Mouse (Mus musculus): ENCODE measurements at regions not wholly inside any gene's neighbourhood (a gene's known extent, or its start where the extent isn't known, plus 50 kb on each side); places are given as distances from the start of the nearest gene placed in this dataset.

DNA sequence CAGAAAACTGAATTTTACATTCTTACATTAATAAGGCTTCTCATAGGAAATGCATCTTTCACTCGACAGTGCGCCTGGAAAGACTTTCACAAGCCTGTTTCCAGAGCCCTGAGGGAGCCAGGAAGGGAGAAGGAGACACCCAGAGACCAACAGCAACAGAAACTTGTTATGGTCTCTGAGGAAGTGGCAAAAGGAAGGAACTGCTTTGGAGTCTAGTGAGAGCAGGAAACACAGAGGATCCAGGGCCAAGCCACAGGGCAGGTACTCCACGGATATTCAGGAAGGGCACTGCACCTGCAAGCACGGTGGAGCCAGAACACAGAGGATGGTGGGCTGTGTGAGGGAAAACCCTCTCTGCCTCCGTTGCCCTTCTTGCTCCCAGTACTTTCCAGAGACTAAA lies 554.8 kb downstream of the Ptprc start:
- no peaks in the 10 kb centered on the region for H3K4me1 ChIP-seq (replicated peaks; ENCODE audit: control insufficient read depth, insufficient read depth, low read length)
- 79% methylated on average over 5 of the region's 5 CpGs for WGBS
- no peak overlapping the region for H3K4me2 ChIP-seq (ENCODE audit: low read length)
- H3K27ac ChIP-seq (ENCODE audit: low read depth) = no peak overlapping the region
- H3K9me3 ChIP-seq (ENCODE audit: control insufficient read depth, low read length) = no peaks in the 10 kb centered on the region
- H3K9ac ChIP-seq (ENCODE audit: low read length) = no peak overlapping the region
- DNase-seq (ENCODE audit: low spot score) (no peak), ATAC-seq (replicated peaks; ENCODE audit: low FRiP score, low TSS enrichment, low read depth) (no peak)
- no peaks in the 10 kb centered on the region for H3K36me3 ChIP-seq (ENCODE audit: control insufficient read depth, insufficient read depth, low read length)
- H3K4me3 ChIP-seq (ENCODE audit: low read depth, low read length) = no peak overlapping the region
- no peaks in the 10 kb centered on the region for H3K27me3 ChIP-seq (replicated peaks; ENCODE audit: control insufficient read depth, insufficient read depth, low read length)

DNA sequence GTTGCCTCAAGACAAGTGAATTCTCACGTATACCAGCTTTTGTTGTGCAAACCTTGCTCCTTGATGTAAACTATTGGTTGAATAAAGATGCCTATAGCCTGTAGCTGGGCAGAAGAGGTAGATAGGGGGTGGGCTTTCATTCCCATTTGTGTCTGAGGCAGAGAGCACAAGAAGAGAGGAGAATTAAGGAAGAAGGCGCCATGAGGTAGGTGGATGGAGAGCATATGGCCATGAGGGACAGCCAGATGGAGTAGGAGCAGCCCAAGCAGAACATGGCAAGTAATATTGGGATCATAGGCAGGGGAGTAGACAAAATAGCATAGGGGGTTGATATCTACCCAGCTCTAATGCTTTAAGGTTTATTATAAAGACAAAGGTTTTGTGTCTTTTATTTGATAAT lies 557.3 kb downstream of the Ptprc start:
- H3K27ac ChIP-seq (ENCODE audit: low read depth) = no peak overlapping the region
- DNase-seq (ENCODE audit: low spot score) = no peak
- H3K4me3 ChIP-seq (ENCODE audit: low read depth, low read length) = no peak overlapping the region
- no peaks in the 10 kb centered on the region for H3K9me3 ChIP-seq (ENCODE audit: control insufficient read depth, low read length)
- H3K4me1 ChIP-seq (replicated peaks; ENCODE audit: control insufficient read depth, insufficient read depth, low read length) = no peaks in the 10 kb centered on the region
- no peak overlapping the region for H3K4me2 ChIP-seq (ENCODE audit: low read length)
- H3K9ac ChIP-seq (ENCODE audit: low read length) = no peak overlapping the region
- ATAC-seq (replicated peaks; ENCODE audit: low FRiP score, low TSS enrichment, low read depth) = no peak
- H3K36me3 ChIP-seq (ENCODE audit: control insufficient read depth, insufficient read depth, low read length) = no peaks in the 10 kb centered on the region
- no peaks in the 10 kb centered on the region for H3K27me3 ChIP-seq (replicated peaks; ENCODE audit: control insufficient read depth, insufficient read depth, low read length)
- WGBS = 92% methylated on average over 2 of the region's 2 CpGs

DNA sequence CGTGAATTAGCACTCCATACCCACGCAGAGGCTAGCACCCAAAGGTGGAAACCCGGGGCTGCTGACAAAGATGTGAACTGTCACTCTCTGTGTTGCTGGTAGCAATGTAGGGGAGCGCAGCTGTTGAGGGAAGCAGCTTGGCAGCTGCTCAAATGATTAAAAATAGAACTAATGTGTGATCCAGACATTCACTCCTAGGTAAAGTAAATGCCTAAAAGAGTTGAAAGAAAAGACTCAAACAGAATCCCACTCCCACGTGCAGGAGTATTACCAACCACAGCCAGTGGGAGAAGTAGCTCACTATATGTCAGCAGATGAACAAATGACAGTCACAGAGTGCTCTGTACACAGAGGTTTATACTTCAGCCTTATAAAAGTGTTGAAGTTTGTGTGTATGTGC lies 558.0 kb downstream of the Ptprc start:
- Histone ChIP-seq H3K9ac (ENCODE audit: low read length) (no peak overlapping the region), H3K4me2 (ENCODE audit: low read length) (no peak overlapping the region), H3K4me3 (ENCODE audit: low read depth, low read length) (no peak overlapping the region), H3K4me1 (replicated peaks; ENCODE audit: control insufficient read depth, insufficient read depth, low read length) (no peaks in the 10 kb centered on the region), H3K36me3 (ENCODE audit: control insufficient read depth, insufficient read depth, low read length) (no peaks in the 10 kb centered on the region), H3K27ac (ENCODE audit: low read depth) (no peak overlapping the region), H3K9me3 (ENCODE audit: control insufficient read depth, low read length) (no peaks in the 10 kb centered on the region), H3K27me3 (replicated peaks; ENCODE audit: control insufficient read depth, insufficient read depth, low read length) (no peaks in the 10 kb centered on the region)
- 71% methylated on average over 5 of the region's 5 CpGs for WGBS
- DNase-seq (ENCODE audit: low spot score) (no peak), ATAC-seq (replicated peaks; ENCODE audit: low FRiP score, low TSS enrichment, low read depth) (no peak)

DNA sequence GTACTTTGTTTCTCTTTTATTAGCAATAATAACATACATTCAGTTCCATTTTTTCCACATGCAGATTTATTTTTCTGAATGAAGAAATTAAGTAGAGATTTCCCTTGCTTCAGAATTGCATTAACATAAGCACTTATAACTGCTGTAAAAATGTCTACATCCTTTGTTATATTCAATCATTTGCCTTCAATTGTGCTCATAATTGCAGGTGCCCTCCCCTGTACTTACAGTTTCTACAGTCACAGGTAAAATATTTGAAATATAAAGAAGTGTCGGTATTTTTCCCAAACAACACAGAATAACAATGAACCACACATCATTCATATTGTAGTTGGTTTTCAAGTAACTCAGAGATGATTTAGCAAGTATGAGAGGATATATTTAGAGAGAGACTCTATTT lies 568.8 kb downstream of the Ptprc start:
- Histone ChIP-seq H3K9me3 (ENCODE audit: control insufficient read depth, low read length) (no peaks in the 10 kb centered on the region), H3K4me3 (ENCODE audit: low read depth, low read length) (no peak overlapping the region), H3K27me3 (replicated peaks; ENCODE audit: control insufficient read depth, insufficient read depth, low read length) (no peaks in the 10 kb centered on the region), H3K4me1 (replicated peaks; ENCODE audit: control insufficient read depth, insufficient read depth, low read length) (no peaks in the 10 kb centered on the region), H3K9ac (ENCODE audit: low read length) (no peak overlapping the region), H3K36me3 (ENCODE audit: control insufficient read depth, insufficient read depth, low read length) (no peaks in the 10 kb centered on the region), H3K4me2 (ENCODE audit: low read length) (no peak overlapping the region), H3K27ac (ENCODE audit: low read depth) (no peak overlapping the region)
- 82% methylated on average over 1 of the region's 1 CpGs for WGBS
- ATAC-seq (replicated peaks; ENCODE audit: low FRiP score, low TSS enrichment, low read depth) (no peak), DNase-seq (ENCODE audit: low spot score) (no peak)

DNA sequence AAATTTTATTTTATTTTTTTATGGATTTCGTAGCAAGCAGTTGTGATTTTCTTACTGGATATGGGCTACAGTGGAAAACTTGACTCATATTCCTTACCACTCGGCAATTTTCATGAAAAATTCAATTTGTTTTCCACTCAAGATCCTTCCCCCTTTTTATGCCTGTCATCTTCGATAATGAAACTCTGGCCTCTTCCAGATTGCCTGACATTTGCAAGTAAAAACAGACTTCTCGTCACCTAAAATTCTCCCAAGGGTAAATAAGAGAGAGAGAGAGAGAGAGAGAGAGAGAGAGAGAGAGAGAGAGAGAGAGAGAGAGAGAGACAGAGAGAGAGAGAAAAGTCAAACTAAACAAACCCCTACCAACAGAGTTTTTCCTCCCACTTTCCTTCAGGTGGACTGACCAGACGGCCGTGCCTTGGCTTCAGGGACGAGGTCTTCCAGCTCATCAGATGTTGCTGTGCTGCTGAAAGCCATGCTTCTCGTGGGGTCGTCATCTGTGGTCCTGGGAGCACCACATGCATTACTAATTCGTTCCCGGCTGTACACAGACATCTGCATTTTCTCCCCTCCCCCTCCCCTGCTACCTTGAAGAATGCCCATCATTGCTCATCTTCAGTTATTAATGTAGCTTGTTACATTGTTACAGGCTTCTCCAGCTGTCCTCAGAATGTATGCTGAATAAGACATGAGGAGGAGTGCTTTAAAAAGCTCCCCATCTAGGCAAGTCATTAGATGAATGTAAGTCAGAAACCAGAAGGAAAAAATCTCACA lies 569.4 kb downstream of the Ptprc start:
- Histone ChIP-seq H3K9ac (ENCODE audit: low read length) (no peak overlapping the region), H3K9me3 (ENCODE audit: control insufficient read depth, low read length) (no peaks in the 10 kb centered on the region), H3K27me3 (replicated peaks; ENCODE audit: control insufficient read depth, insufficient read depth, low read length) (no peaks in the 10 kb centered on the region), H3K4me3 (ENCODE audit: low read depth, low read length) (no peak overlapping the region), H3K4me2 (ENCODE audit: low read length) (no peak overlapping the region), H3K36me3 (ENCODE audit: control insufficient read depth, insufficient read depth, low read length) (no peaks in the 10 kb centered on the region), H3K4me1 (replicated peaks; ENCODE audit: control insufficient read depth, insufficient read depth, low read length) (no peaks in the 10 kb centered on the region), H3K27ac (ENCODE audit: low read depth) (no peak overlapping the region)
- DNase-seq (ENCODE audit: low spot score) (no peak), ATAC-seq (replicated peaks; ENCODE audit: low FRiP score, low TSS enrichment, low read depth) (no peak)
- WGBS = 53% methylated on average over 11 of the region's 11 CpGs

DNA sequence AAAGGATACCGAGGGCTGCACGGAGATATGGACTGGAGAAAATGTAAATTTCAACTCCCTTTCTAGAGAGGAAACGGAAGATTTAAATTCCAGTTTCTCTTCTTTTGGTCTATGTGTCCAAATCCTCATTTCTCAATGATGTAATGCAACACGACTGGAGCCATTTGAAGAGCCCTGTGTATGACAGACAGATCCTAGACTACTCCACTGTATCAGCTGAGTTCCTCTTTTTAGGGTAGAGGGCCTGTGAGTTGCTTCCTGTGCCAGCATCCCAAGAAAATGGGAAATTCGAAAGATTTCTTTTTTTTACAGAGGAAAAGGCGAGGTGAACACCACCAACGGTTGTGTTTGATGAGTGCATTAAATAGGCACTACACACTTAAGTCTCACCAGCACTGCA lies 581.8 kb downstream of the Ptprc start:
- no peak for DNase-seq (ENCODE audit: low spot score)
- Histone ChIP-seq H3K4me1 (replicated peaks; ENCODE audit: control insufficient read depth, insufficient read depth, low read length) (no peaks in the 10 kb centered on the region), H3K27me3 (replicated peaks; ENCODE audit: control insufficient read depth, insufficient read depth, low read length) (no peaks in the 10 kb centered on the region), H3K9me3 (ENCODE audit: control insufficient read depth, low read length) (no peaks in the 10 kb centered on the region), H3K4me2 (ENCODE audit: low read length) (no peak overlapping the region), H3K36me3 (ENCODE audit: control insufficient read depth, insufficient read depth, low read length) (no peaks in the 10 kb centered on the region), H3K4me3 (ENCODE audit: low read depth, low read length) (no peak overlapping the region), H3K27ac (ENCODE audit: low read depth) (no peak overlapping the region), H3K9ac (ENCODE audit: low read length) (no peak overlapping the region)
- WGBS = 90% methylated on average over 7 of the region's 7 CpGs
- no peak for ATAC-seq (replicated peaks; ENCODE audit: low FRiP score, low TSS enrichment, low read depth)

DNA sequence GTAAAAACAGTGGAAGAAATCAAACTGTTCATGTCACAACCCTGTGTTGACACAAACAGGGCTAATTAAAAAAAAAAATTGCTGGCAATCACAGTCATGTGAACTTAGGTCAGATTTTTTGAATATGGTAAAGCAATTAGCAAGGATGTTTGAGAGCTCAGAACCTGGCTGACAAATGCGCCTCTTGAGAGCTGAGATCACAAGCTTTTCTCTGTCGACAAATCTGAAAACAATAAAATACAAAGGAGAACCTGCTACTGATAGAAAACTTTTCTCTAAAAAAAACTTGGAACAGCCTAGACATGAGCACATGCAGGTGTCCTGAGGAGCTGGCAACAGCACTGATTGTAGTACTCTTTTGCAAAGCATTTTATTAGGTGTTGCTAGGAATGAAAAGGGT lies 583.6 kb downstream of the Ptprc start:
- WGBS = 73% methylated on average over 2 of the region's 2 CpGs
- Histone ChIP-seq H3K4me1 (replicated peaks; ENCODE audit: control insufficient read depth, insufficient read depth, low read length) (no peaks in the 10 kb centered on the region), H3K27me3 (replicated peaks; ENCODE audit: control insufficient read depth, insufficient read depth, low read length) (no peaks in the 10 kb centered on the region), H3K9me3 (ENCODE audit: control insufficient read depth, low read length) (no peaks in the 10 kb centered on the region), H3K27ac (ENCODE audit: low read depth) (no peak overlapping the region), H3K4me2 (ENCODE audit: low read length) (no peak overlapping the region), H3K36me3 (ENCODE audit: control insufficient read depth, insufficient read depth, low read length) (no peaks in the 10 kb centered on the region), H3K4me3 (ENCODE audit: low read depth, low read length) (no peak overlapping the region), H3K9ac (ENCODE audit: low read length) (no peak overlapping the region)
- ATAC-seq (replicated peaks; ENCODE audit: low FRiP score, low TSS enrichment, low read depth) = no peak
- no peak for DNase-seq (ENCODE audit: low spot score)

DNA sequence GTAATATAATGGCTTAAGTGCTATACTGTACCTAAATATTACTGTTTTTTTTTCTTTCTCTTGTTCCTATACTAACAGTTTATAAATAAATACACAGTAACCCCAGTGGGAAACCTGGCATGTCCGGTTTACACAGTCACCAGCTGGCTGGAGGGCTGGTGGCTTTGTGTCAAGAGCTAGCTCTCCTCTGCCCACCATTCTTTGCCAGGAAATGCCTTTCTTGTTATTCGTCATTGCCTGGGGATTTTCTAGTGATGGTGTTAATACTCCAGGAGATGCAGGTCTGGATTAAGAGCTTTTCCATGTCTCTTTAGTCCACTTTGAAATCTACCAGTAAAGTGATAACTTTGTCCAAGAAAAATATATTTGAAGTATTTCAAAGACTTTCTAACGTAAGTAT lies 584.2 kb downstream of the Ptprc start:
- ATAC-seq (replicated peaks; ENCODE audit: low FRiP score, low TSS enrichment, low read depth) (no peak), DNase-seq (ENCODE audit: low spot score) (no peak)
- H3K9me3 ChIP-seq (ENCODE audit: control insufficient read depth, low read length) = no peaks in the 10 kb centered on the region
- no peak overlapping the region for H3K4me3 ChIP-seq (ENCODE audit: low read depth, low read length)
- no peaks in the 10 kb centered on the region for H3K4me1 ChIP-seq (replicated peaks; ENCODE audit: control insufficient read depth, insufficient read depth, low read length)
- no peaks in the 10 kb centered on the region for H3K27me3 ChIP-seq (replicated peaks; ENCODE audit: control insufficient read depth, insufficient read depth, low read length)
- no peaks in the 10 kb centered on the region for H3K36me3 ChIP-seq (ENCODE audit: control insufficient read depth, insufficient read depth, low read length)
- H3K27ac ChIP-seq (ENCODE audit: low read depth) = no peak overlapping the region
- no peak overlapping the region for H3K9ac ChIP-seq (ENCODE audit: low read length)
- WGBS = 55% methylated on average over 3 of the region's 3 CpGs
- no peak overlapping the region for H3K4me2 ChIP-seq (ENCODE audit: low read length)
